22 mouse cellular contexts compared by ENCODE assay signal in genomic region chr14:75237096-75237495, GRCm38 (mm10). TPM values are rescaled to one million over a fixed set of nuclear protein-coding genes. Genes with fewer than 3 reads are reported as not detected.
A peak's percentile ranks its signal among the peaks of the same experiment; 100 is the strongest.
DNase-seq lines count a peak whose midpoint lies in the region; ATAC-seq and TF ChIP-seq lines count a peak whose summit lies in the region.
"Had no signal": no experiment of that assay in that cellular context is flagged by ENCODE, and none has a peak within 500 bp of the region (broad histone marks: within the 10 kb centered on the region; RNA-seq: fewer than 3 reads in every experiment).

No protein-coding gene starts in this region.

- peak overlapping the region; percentile 29; the same call in 1 of the 2 replicates for H3K27ac ChIP-seq in layer of hippocampus, adult 2 months
- H3K27ac ChIP-seq in forebrain, embryonic 10.5 days: peak overlapping the region; percentile 87
- H3K27ac ChIP-seq in forebrain, embryonic 13.5 days: peak overlapping the region; percentile 91
- peak overlapping the region; percentile 75 for H3K27ac ChIP-seq in forebrain, postnatal 0 days (ENCODE audit: low read depth, low read length)
- H3K27ac ChIP-seq: embryonic facial prominence, embryonic 12.5 days; intestine, embryonic 15.5 days had no signal

- H3K36me3 ChIP-seq in forebrain, embryonic 10.5 days (replicated peaks): no peaks in the 10 kb centered on the region
- no peaks in the 10 kb centered on the region for H3K36me3 ChIP-seq in forebrain, embryonic 13.5 days (ENCODE audit: poor library complexity, severe bottlenecking)
- H3K36me3 ChIP-seq in forebrain, postnatal 0 days (ENCODE audit: insufficient read depth): no peaks in the 10 kb centered on the region
- H3K36me3 ChIP-seq: embryonic facial prominence, embryonic 12.5 days; hindbrain, embryonic 12.5 days; intestine, embryonic 15.5 days had no signal

- TF ChIP-seq CTCF in layer of hippocampus, adult 2 months (conservative IDR thresholded peaks at IDR 0.05): no peak
- no peak for TF ChIP-seq CTCF in forebrain, postnatal 0 days (IDR thresholded peaks at IDR 0.05; ENCODE audit: low read depth)

- H3K9me3 ChIP-seq in forebrain, embryonic 10.5 days: no peaks in the 10 kb centered on the region
- no peaks in the 10 kb centered on the region for H3K9me3 ChIP-seq in forebrain, embryonic 13.5 days (replicated peaks)
- no peaks in the 10 kb centered on the region for H3K9me3 ChIP-seq in forebrain, postnatal 0 days (ENCODE audit: low read length)
- H3K9me3 ChIP-seq: embryonic facial prominence, embryonic 12.5 days; hindbrain, embryonic 12.5 days; intestine, embryonic 15.5 days had no signal

- H3K4me3 ChIP-seq in layer of hippocampus, adult 2 months: no peak overlapping the region
- H3K4me3 ChIP-seq in forebrain, embryonic 10.5 days: no peak overlapping the region
- no peak overlapping the region for H3K4me3 ChIP-seq in forebrain, embryonic 13.5 days
- H3K4me3 ChIP-seq in forebrain, postnatal 0 days (ENCODE audit: low read depth, low read length): no peak overlapping the region
- H3K4me3 ChIP-seq: embryonic facial prominence, embryonic 12.5 days; hindbrain, embryonic 12.5 days; intestine, embryonic 15.5 days had no signal

- 78% methylated on average over 8 of the region's 8 CpGs for WGBS in forebrain, embryonic 10.5 days
- 40% methylated on average over 8 of the region's 8 CpGs for WGBS in forebrain, embryonic 13.5 days
- WGBS in forebrain, postnatal 0 days: 32% methylated on average over 8 of the region's 8 CpGs

- no peak overlapping the region for H3K9ac ChIP-seq in forebrain, embryonic 13.5 days
- H3K9ac ChIP-seq in forebrain, postnatal 0 days: no peak overlapping the region
- H3K9ac ChIP-seq: embryonic facial prominence, embryonic 12.5 days; hindbrain, embryonic 12.5 days; intestine, embryonic 15.5 days had no signal

- H3K27me3 ChIP-seq in forebrain, embryonic 10.5 days (ENCODE audit: poor library complexity, severe bottlenecking): no peaks in the 10 kb centered on the region; the same call in 1 of the 2 replicates
- no peaks in the 10 kb centered on the region for H3K27me3 ChIP-seq in forebrain, embryonic 13.5 days
- H3K27me3 ChIP-seq in forebrain, postnatal 0 days (ENCODE audit: insufficient read depth, low read length): no peaks in the 10 kb centered on the region
- H3K27me3 ChIP-seq: embryonic facial prominence, embryonic 12.5 days; hindbrain, embryonic 12.5 days; intestine, embryonic 15.5 days had no signal

- H3K4me2 ChIP-seq in forebrain, embryonic 13.5 days: no peak overlapping the region
- no peak overlapping the region for H3K4me2 ChIP-seq in forebrain, postnatal 0 days (ENCODE audit: low read depth)
- H3K4me2 ChIP-seq: embryonic facial prominence, embryonic 12.5 days; intestine, embryonic 15.5 days had no signal

- DNase-seq in layer of hippocampus, adult 2 months (ENCODE audit: low spot score in 2 of 2): no peak
- DNase-seq in layer of hippocampus, adult 8-10 months (ENCODE audit: low spot score in 2 of 2): no peak
- DNase-seq in forebrain, embryonic 10.5 days (ENCODE audit: extremely low spot score, low spot score): no peak
- no peak for DNase-seq in forebrain, postnatal 0 days
- DNase-seq in cerebellum, postnatal 25 days: no peak
- no peak for DNase-seq in lung, postnatal 4 days
- DNase-seq: adrenal gland, adult 2 months; adrenal gland, postnatal 25 days; cerebellum, adult 11 months; cerebellum, adult 8-10 months; cerebellum, postnatal 14 days; gastrocnemius, postnatal 36 days; heart, adult 11 months; heart, postnatal 10 days; heart, postnatal 4 days had no signal

- H3K4me1 ChIP-seq in forebrain, embryonic 10.5 days: peaks cover 51% of the 10 kb centered on the region
- peaks cover 38% of the 10 kb centered on the region for H3K4me1 ChIP-seq in forebrain, embryonic 13.5 days
- H3K4me1 ChIP-seq in forebrain, postnatal 0 days (ENCODE audit: insufficient read depth): peaks cover 17% of the 10 kb centered on the region
- H3K4me1 ChIP-seq: intestine, embryonic 15.5 days had no signal

- ATAC-seq in forebrain, embryonic 13.5 days: no peak
- no peak for ATAC-seq in forebrain, postnatal 0 days
- ATAC-seq: intestine, embryonic 15.5 days had no signal

RNA-seq across cellular contexts. Expression of gene Cpb2, which starts 5.0 kb away (rescaled TPM):
- total RNA-seq in layer of hippocampus, adult 2 months (2021): not detected
- total RNA-seq in layer of hippocampus, adult 8-10 months (2022): not detected
- polyA plus RNA-seq in forebrain, embryonic 10.5 days (2016; fragmentation: Nextera tagmentation; extraction: Ambion mirVana): not detected in 2 replicates
- polyA plus RNA-seq in forebrain, embryonic 13.5 days (2015; fragmentation: Nextera tagmentation; extraction: Ambion mirVana): 0.19 and 0.28 TPM in 2 replicates
- not detected in 2 replicates for total RNA-seq in forebrain, postnatal 0 days (2014; rRNA removed)
- not detected in 2 replicates for polyA plus RNA-seq in forebrain, postnatal 0 days (2015; fragmentation: Nextera tagmentation; extraction: Ambion mirVana)
- total RNA-seq: adrenal gland, postnatal 25 days; gastrocnemius, adult 8-10 months; gastrocnemius, postnatal 36 days; heart, postnatal 10 days; heart, postnatal 4 days had no signal
- polyA plus RNA-seq: adrenal gland, adult 2 months; cortical plate, adult 2 months; heart, embryonic 14.5 days; hindbrain, embryonic 12.5 days had no signal

RNA-seq across cellular contexts. Expression of gene Zc3h13, which starts 47.1 kb away (rescaled TPM):
- total RNA-seq in layer of hippocampus, adult 2 months (2021): 10 to 100 TPM; 60.0 to 67.2 TPM
- total RNA-seq in layer of hippocampus, adult 8-10 months (2022): 10 to 100 TPM; 44.6 to 55.0 (median 47.8) TPM
- 36.9 and 38.3 TPM in 2 replicates for polyA plus RNA-seq in forebrain, embryonic 10.5 days (2016; fragmentation: Nextera tagmentation; extraction: Ambion mirVana)
- polyA plus RNA-seq in forebrain, embryonic 13.5 days (2015; fragmentation: Nextera tagmentation; extraction: Ambion mirVana): 51.5 and 52.0 TPM in 2 replicates
- 21.4 and 25.7 TPM in 2 replicates for total RNA-seq in forebrain, postnatal 0 days (2014; rRNA removed)
- 31.4 and 51.3 TPM in 2 replicates for polyA plus RNA-seq in forebrain, postnatal 0 days (2015; fragmentation: Nextera tagmentation; extraction: Ambion mirVana)

Comparison
In these comparisons a context has a peak if more than half of its experiments do, and no peak if none do; other contexts are left out.
1. H3K27ac ChIP-seq: peak in every context shown above with its lines; median percentile 91 in forebrain, embryonic 13.5 days; 87 in forebrain, embryonic 10.5 days; 75 in forebrain, postnatal 0 days; 29 in layer of hippocampus, adult 2 months.